Mouse (Mus musculus): ENCODE measurements around the gene Jmjd8.
"Not testable (repeated sequence)": the region's sequence is repeated elsewhere in the genome, so short reads cannot be mapped to it uniquely, and the experiment has no call there.

- not testable (repeated sequence) for TF ChIP-seq CTCF, EP300 (IDR thresholded peaks at IDR 0.05; ENCODE audit: low read depth)
Observed at GRCm38 (mm10) chr17:25871566-25871965, 42.9 kb downstream of the Jmjd8 start.

All from heart, postnatal 0 days (tissue).